Mouse (Mus musculus) brain, embryonic 14.5 days (tissue): Measurements from ENCODE around the gene Elovl5.

Source experiments
- CTCF ChIP-seq: fragments of 200-500 bp; IDR thresholded peaks from 2 replicates; pipeline ENCODE4 v1.5.1; 2012; ENCODE audit warnings: inconsistent platforms, mild to moderate bottlenecking, moderate library complexity, borderline replicate concordance; ENCODE audit not compliant: insufficient read depth, insufficient read length; ENCODE audit errors: extremely low read depth
- POLR2A ChIP-seq: fragments of 200-500 bp; IDR thresholded peaks from 2 replicates; pipeline ENCODE4 v1.6.1; 2012; ENCODE audit warnings: mild to moderate bottlenecking, inconsistent platforms, borderline replicate concordance; ENCODE audit not compliant: poor library complexity, insufficient read depth, insufficient read length, severe bottlenecking; ENCODE audit errors: extremely low read depth

GRCm38 (mm10) chr9:78013813-78014212, 96.6 kb downstream of the Elovl5 start:
- TF ChIP-seq CTCF (peak; percentile 5; the same call in 1 of the 2 replicates), POLR2A (no peak)
